Mouse (Mus musculus): ENCODE measurements around the gene Morf4l2. TPM values are rescaled to one million over a fixed set of nuclear protein-coding genes. Genes with fewer than 3 reads are reported as not detected.
"Not testable (repeated sequence)": the region's sequence is repeated elsewhere in the genome, so short reads cannot be mapped to it uniquely, and the experiment has no call there.

The Morf4l2 gene
- total and polyA plus RNA-seq, 3 experiments: 10.5 to 342 (median 323) TPM

- DNase-seq: no peak
These were observed 50.3 kb downstream of the Morf4l2 start for GRCm38 (mm10) chrX:136693196-136693595.

DNA sequence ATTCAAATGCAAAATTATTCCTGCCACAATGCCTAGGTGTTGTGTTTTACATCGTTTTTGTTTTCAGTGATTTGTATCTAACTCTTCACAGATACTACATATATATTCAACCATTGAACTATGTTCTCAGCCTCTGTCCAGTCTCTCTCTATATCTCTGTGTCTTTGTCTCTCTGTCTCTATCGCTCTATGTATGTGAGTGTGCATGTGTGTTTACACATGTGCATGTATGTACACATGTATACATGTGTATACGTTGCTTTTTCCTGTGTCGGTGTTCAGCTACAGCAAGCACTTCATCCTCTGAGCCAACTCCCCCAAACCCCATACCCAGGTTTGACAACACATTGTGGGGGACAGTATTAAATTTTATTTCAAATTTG, 51.2 kb downstream of the Morf4l2 start:
- no peak for DNase-seq

DNA sequence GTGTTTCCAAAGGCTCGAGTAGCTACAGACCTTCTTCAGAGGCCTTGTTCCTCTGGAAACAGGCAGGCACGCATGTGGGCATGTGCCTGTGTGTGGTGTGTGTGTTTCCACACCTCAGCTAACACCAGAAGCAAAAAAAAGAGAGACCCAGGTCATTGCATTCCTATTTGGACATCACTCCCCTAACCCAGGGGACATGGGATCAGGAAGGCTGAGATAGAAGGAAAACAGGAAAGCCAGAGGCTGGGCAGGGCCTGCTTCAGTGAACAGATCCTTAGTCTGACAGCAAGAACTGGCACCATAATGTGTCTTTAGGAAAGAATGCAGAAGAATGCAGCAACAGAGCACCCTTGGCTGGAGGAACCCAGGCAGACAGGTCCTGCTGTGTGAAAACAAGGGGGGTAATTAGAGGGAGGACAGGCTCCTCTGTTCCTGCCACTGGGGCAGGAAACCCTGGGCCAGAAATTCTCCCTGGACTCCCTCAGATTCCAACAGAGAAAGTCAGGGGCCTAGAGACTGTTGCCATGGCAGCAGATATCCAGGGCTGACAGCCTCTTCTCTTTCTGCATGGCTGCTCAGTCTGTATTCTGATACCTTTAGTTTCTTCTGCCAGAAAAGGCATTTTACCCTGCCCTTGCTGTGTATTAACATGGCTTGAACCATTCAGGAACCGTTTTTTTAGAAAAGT, 51.7 kb downstream of the Morf4l2 start:
- DNase-seq: not testable (repeated sequence)

Other genes with a start within 250 kb of the Morf4l2 start
- gene Kir3dl1, start 225.7 kb downstream of the Morf4l2 start, total RNA-seq (2021): not detected
- gene Kir3dl1, start 225.7 kb downstream of the Morf4l2 start, polyA plus RNA-seq (2012; rRNA removed): not detected in 2 replicates
- gene Kir3dl2, start 199.6 kb downstream of the Morf4l2 start, total RNA-seq (2021): not detected
- gene Kir3dl2, start 199.6 kb downstream of the Morf4l2 start, polyA plus RNA-seq (2012; rRNA removed): not detected in 2 replicates
- 10 to 100 TPM; 25.1 to 43.3 TPM for gene Tceal3, start 152.8 kb downstream of the Morf4l2 start, total RNA-seq (2021)
- 4.9 and 8.0 TPM in 2 replicates for gene Tceal3, start 152.8 kb downstream of the Morf4l2 start, polyA plus RNA-seq (2012; rRNA removed)
- 10 to 100 TPM; 10.3 to 11.8 TPM for gene Tceal1, start 35.7 kb downstream of the Morf4l2 start, total RNA-seq (2021)
- 0.81 and 1.1 TPM in 2 replicates for gene Tceal1, start 35.7 kb downstream of the Morf4l2 start, polyA plus RNA-seq (2012; rRNA removed)
- gene Glra4, start 36.5 kb upstream of the Morf4l2 start, total RNA-seq (2021): under 1 TPM; 0.14 TPM
- not detected in 2 replicates for gene Glra4, start 36.5 kb upstream of the Morf4l2 start, polyA plus RNA-seq (2012; rRNA removed)
- gene Plp1, start 79.0 kb upstream of the Morf4l2 start, total RNA-seq (2021): 1 to 10 TPM; 3.6 to 4.0 TPM
- 3.0 and 4.6 TPM in 2 replicates for gene Plp1, start 79.0 kb upstream of the Morf4l2 start, polyA plus RNA-seq (2012; rRNA removed)
- under 1 TPM; 0.12 to 0.66 TPM for gene Rab9b, start 125.1 kb upstream of the Morf4l2 start, total RNA-seq (2021)
- gene Rab9b, start 125.1 kb upstream of the Morf4l2 start, polyA plus RNA-seq (2012; rRNA removed): 0.08 and 0.11 TPM in 2 replicates
- gene H2bfm, start 183.6 kb upstream of the Morf4l2 start, total RNA-seq (2021): not detected
- not detected in 2 replicates for gene H2bfm, start 183.6 kb upstream of the Morf4l2 start, polyA plus RNA-seq (2012; rRNA removed)
- 10 to 100 TPM; 15.2 to 22.7 TPM for gene Tmsb15b2, start 231.8 kb upstream of the Morf4l2 start, total RNA-seq (2021)
- not detected in 2 replicates for gene Tmsb15b2, start 231.8 kb upstream of the Morf4l2 start, polyA plus RNA-seq (2012; rRNA removed)
- 1 to 10 TPM in 1 of 2 experiments, under 1 TPM in 1; 0.52 to 2.4 TPM for gene Tmsb15l, start 233.2 kb upstream of the Morf4l2 start, total RNA-seq (2021)
- gene Tmsb15l, start 233.2 kb upstream of the Morf4l2 start, polyA plus RNA-seq (2012; rRNA removed): 0.23 and 0.65 TPM in 2 replicates
- gene Tmsb15b1, start 233.2 kb upstream of the Morf4l2 start, total RNA-seq (2021): 1 to 10 TPM in 1 of 2 experiments, under 1 TPM in 1; 0.89 to 7.3 TPM
- not detected in 2 replicates for gene Tmsb15b1, start 233.2 kb upstream of the Morf4l2 start, polyA plus RNA-seq (2012; rRNA removed)
- 10 to 100 TPM in 1 of 2 experiments, 1 to 10 TPM in 1; 8.9 to 16.9 TPM for gene Zcchc18, start 249.5 kb upstream of the Morf4l2 start, total RNA-seq (2021)
- 1.7 and 2.8 TPM in 2 replicates for gene Zcchc18, start 249.5 kb upstream of the Morf4l2 start, polyA plus RNA-seq (2012; rRNA removed)

Data from adrenal gland, adult 2 months (tissue).